Comparison of ENCODE assay signal across 8 mouse cellular contexts in genomic region chr15:82166240-82167100, GRCm38 (mm10). TPM values are rescaled to one million over a fixed set of nuclear protein-coding genes. Genes with fewer than 3 reads are reported as not detected.
A peak's percentile ranks its signal among the peaks of the same experiment; 100 is the strongest.
DNase-seq lines count a peak whose midpoint lies in the region; ATAC-seq and TF ChIP-seq lines count a peak whose summit lies in the region.

No protein-coding gene starts in this region.

- DNase-seq in neural tube, embryonic 11.5 days (ENCODE audit: low spot score) = no peak
- DNase-seq in neural tube, embryonic 10.5 days (ENCODE audit: extremely low spot score, low spot score) = no peak
- DNase-seq in embryonic facial prominence, embryonic 14.5 days (ENCODE audit: low spot score) = peak; percentile 49
- DNase-seq in kidney, postnatal 0 days (ENCODE audit: low spot score) = no peak
- DNase-seq in ovary, postnatal 10 days (ENCODE audit: low spot score) = no peak
- DNase-seq in right cerebral cortex, postnatal 36 days (ENCODE audit: low spot score in 2 of 2) = no peak
- DNase-seq in MN1 (ENCODE audit: low spot score) = no peak

- H3K4me3 ChIP-seq in neural tube, embryonic 11.5 days (ENCODE audit: low read depth, low read length) = no peak overlapping the region
- H3K4me3 ChIP-seq in embryonic facial prominence, embryonic 14.5 days (ENCODE audit: low read depth, low read length) = no peak overlapping the region
- no peak overlapping the region for H3K4me3 ChIP-seq in kidney, postnatal 0 days (replicated peaks; ENCODE audit: low read depth, low read length)
- H3K4me3 ChIP-seq in midbrain, embryonic 16.5 days (ENCODE audit: low read depth, low read length) = no peak overlapping the region

- no peaks in the 10 kb centered on the region for H3K9me3 ChIP-seq in neural tube, embryonic 11.5 days (ENCODE audit: control insufficient read depth, low read length)
- H3K9me3 ChIP-seq in embryonic facial prominence, embryonic 14.5 days (ENCODE audit: control insufficient read depth, low read length) = no peaks in the 10 kb centered on the region
- H3K9me3 ChIP-seq in kidney, postnatal 0 days (replicated peaks; ENCODE audit: low read length) = no peaks in the 10 kb centered on the region
- no peaks in the 10 kb centered on the region for H3K9me3 ChIP-seq in midbrain, embryonic 16.5 days (replicated peaks; ENCODE audit: control insufficient read depth, low read length, poor library complexity, severe bottlenecking)

- H3K27ac ChIP-seq in neural tube, embryonic 11.5 days (ENCODE audit: low read depth, low read length) = peak overlapping the region; percentile 42; the same call in 1 of the 2 replicates
- peak overlapping the region; percentile 69 for H3K27ac ChIP-seq in embryonic facial prominence, embryonic 14.5 days (replicated peaks; ENCODE audit: low read depth, low read length)
- H3K27ac ChIP-seq in kidney, postnatal 0 days = peak overlapping the region; percentile 83
- no peak overlapping the region for H3K27ac ChIP-seq in midbrain, embryonic 16.5 days (ENCODE audit: low read length)

- no peak overlapping the region for H3K9ac ChIP-seq in neural tube, embryonic 11.5 days (ENCODE audit: low read length)
- 0 out of 2 replicates have a peak overlapping the region, but pooled peaks have one; percentile 6 for H3K9ac ChIP-seq in embryonic facial prominence, embryonic 14.5 days (ENCODE audit: low read depth, low read length)
- H3K9ac ChIP-seq in kidney, postnatal 0 days (ENCODE audit: low read depth, low read length) = peak overlapping the region; percentile 9
- H3K9ac ChIP-seq in midbrain, embryonic 16.5 days (ENCODE audit: low read depth, low read length) = 0 out of 2 replicates have a peak overlapping the region, but pooled peaks have one; percentile 21

- 59% methylated on average over 22 of the region's 22 CpGs for WGBS in neural tube, embryonic 11.5 days
- WGBS in embryonic facial prominence, embryonic 14.5 days = 56% methylated on average over 22 of the region's 22 CpGs
- 24% methylated on average over 22 of the region's 22 CpGs for WGBS in kidney, postnatal 0 days
- 36% methylated on average over 22 of the region's 22 CpGs for WGBS in midbrain, embryonic 16.5 days

- TF ChIP-seq CTCF in kidney, postnatal 0 days (IDR thresholded peaks at IDR 0.05; ENCODE audit: low read depth) = no peak

- no peaks in the 10 kb centered on the region for H3K27me3 ChIP-seq in neural tube, embryonic 11.5 days (ENCODE audit: control insufficient read depth, insufficient read depth, low read length)
- no peaks in the 10 kb centered on the region for H3K27me3 ChIP-seq in embryonic facial prominence, embryonic 14.5 days (replicated peaks; ENCODE audit: control insufficient read depth, insufficient read depth, low read length)
- H3K27me3 ChIP-seq in kidney, postnatal 0 days (ENCODE audit: insufficient read depth, low read length) = no peaks in the 10 kb centered on the region
- H3K27me3 ChIP-seq in midbrain, embryonic 16.5 days (ENCODE audit: control insufficient read depth, insufficient read depth, low read depth, low read length) = no peaks in the 10 kb centered on the region

- no peak for ATAC-seq in neural tube, embryonic 11.5 days (ENCODE audit: insufficient read depth, low FRiP score, low TSS enrichment)
- ATAC-seq in embryonic facial prominence, embryonic 14.5 days (ENCODE audit: low read depth) = no peak; the same call in 1 of the 2 replicates
- ATAC-seq in kidney, postnatal 0 days (replicated peaks; ENCODE audit: low FRiP score, low read depth) = peak; percentile 61
- ATAC-seq in midbrain, embryonic 16.5 days = no peak

- peaks cover 21% of the 10 kb centered on the region for H3K4me1 ChIP-seq in neural tube, embryonic 11.5 days (ENCODE audit: control insufficient read depth, insufficient read depth, low read length)
- H3K4me1 ChIP-seq in embryonic facial prominence, embryonic 14.5 days (ENCODE audit: control insufficient read depth, insufficient read depth, low read length) = peaks cover 25% of the 10 kb centered on the region
- H3K4me1 ChIP-seq in kidney, postnatal 0 days (replicated peaks; ENCODE audit: insufficient read depth, low read length) = peaks cover 34% of the 10 kb centered on the region
- peaks cover 24% of the 10 kb centered on the region for H3K4me1 ChIP-seq in midbrain, embryonic 16.5 days (ENCODE audit: control insufficient read depth, insufficient read depth, low read length)

- no peak overlapping the region for H3K4me2 ChIP-seq in neural tube, embryonic 11.5 days (ENCODE audit: low read depth)
- H3K4me2 ChIP-seq in embryonic facial prominence, embryonic 14.5 days (ENCODE audit: low read depth, low read length) = 0 out of 2 replicates have a peak overlapping the region, but pooled peaks have one; percentile 4
- peak overlapping the region; percentile 37 for H3K4me2 ChIP-seq in kidney, postnatal 0 days (ENCODE audit: low read length)
- H3K4me2 ChIP-seq in midbrain, embryonic 16.5 days (ENCODE audit: low read length) = no peak overlapping the region

- peaks cover 7% of the 10 kb centered on the region for H3K36me3 ChIP-seq in neural tube, embryonic 11.5 days (ENCODE audit: control insufficient read depth, insufficient read depth, low read length)
- peaks cover 24% of the 10 kb centered on the region for H3K36me3 ChIP-seq in embryonic facial prominence, embryonic 14.5 days (ENCODE audit: control insufficient read depth, insufficient read depth, low read length)
- H3K36me3 ChIP-seq in kidney, postnatal 0 days (ENCODE audit: insufficient read depth, low read length) = peaks cover 12% of the 10 kb centered on the region
- H3K36me3 ChIP-seq in midbrain, embryonic 16.5 days (ENCODE audit: control insufficient read depth, insufficient read depth, low read length) = peaks cover 13% of the 10 kb centered on the region

RNA-seq across cellular contexts. Expression of gene Srebf2, which starts 19.5 kb away (rescaled TPM):
- 179 and 195 TPM in 2 replicates for polyA plus RNA-seq in neural tube, embryonic 11.5 days (2014; fragmentation: Nextera tagmentation; extraction: Ambion mirVana)
- polyA plus RNA-seq in embryonic facial prominence, embryonic 14.5 days (2014; fragmentation: Nextera tagmentation; extraction: Ambion mirVana) = 99.2 and 123 TPM in 2 replicates
- polyA plus RNA-seq in kidney, postnatal 0 days (2015; fragmentation: Nextera tagmentation; extraction: Ambion mirVana) = 89.0 and 98.5 TPM in 2 replicates
- 194 and 218 TPM in 2 replicates for polyA plus RNA-seq in midbrain, embryonic 16.5 days (2015; fragmentation: Nextera tagmentation; extraction: Ambion mirVana)

RNA-seq across cellular contexts. Expression of gene Ccdc134, which starts 38.7 kb away (rescaled TPM):
- polyA plus RNA-seq in neural tube, embryonic 11.5 days (2014; fragmentation: Nextera tagmentation; extraction: Ambion mirVana) = 19.7 and 23.5 TPM in 2 replicates
- polyA plus RNA-seq in embryonic facial prominence, embryonic 14.5 days (2014; fragmentation: Nextera tagmentation; extraction: Ambion mirVana) = 29.6 and 30.2 TPM in 2 replicates
- polyA plus RNA-seq in kidney, postnatal 0 days (2015; fragmentation: Nextera tagmentation; extraction: Ambion mirVana) = 10.7 and 11.9 TPM in 2 replicates
- polyA plus RNA-seq in midbrain, embryonic 16.5 days (2015; fragmentation: Nextera tagmentation; extraction: Ambion mirVana) = 10.5 and 11.3 TPM in 2 replicates

RNA-seq across cellular contexts. Expression of gene Shisa8, which starts 46.1 kb away (rescaled TPM):
- 0.30 and 0.46 TPM in 2 replicates for polyA plus RNA-seq in neural tube, embryonic 11.5 days (2014; fragmentation: Nextera tagmentation; extraction: Ambion mirVana)
- 0.93 and 1.4 TPM in 2 replicates for polyA plus RNA-seq in embryonic facial prominence, embryonic 14.5 days (2014; fragmentation: Nextera tagmentation; extraction: Ambion mirVana)
- polyA plus RNA-seq in kidney, postnatal 0 days (2015; fragmentation: Nextera tagmentation; extraction: Ambion mirVana) = 0.66 and 0.96 TPM in 2 replicates
- 0.77 and 1.0 TPM in 2 replicates for polyA plus RNA-seq in midbrain, embryonic 16.5 days (2015; fragmentation: Nextera tagmentation; extraction: Ambion mirVana)

RNA-seq across cellular contexts. Expression of gene Tnfrsf13c, which starts 57.7 kb away (rescaled TPM):
- 0.23 and 0.57 TPM in 2 replicates for polyA plus RNA-seq in neural tube, embryonic 11.5 days (2014; fragmentation: Nextera tagmentation; extraction: Ambion mirVana)
- polyA plus RNA-seq in embryonic facial prominence, embryonic 14.5 days (2014; fragmentation: Nextera tagmentation; extraction: Ambion mirVana) = 0.17 and 0.40 TPM in 2 replicates
- polyA plus RNA-seq in kidney, postnatal 0 days (2015; fragmentation: Nextera tagmentation; extraction: Ambion mirVana) = 0.09 TPM in 1 of 2 replicates, not detected in the other
- 0.14 TPM in 1 of 2 replicates, not detected in the other for polyA plus RNA-seq in midbrain, embryonic 16.5 days (2015; fragmentation: Nextera tagmentation; extraction: Ambion mirVana)

Comparison
In these comparisons a context has a peak if more than half of its experiments do, and no peak if none do; other contexts are left out.
1. H3K4me2 ChIP-seq: peak in embryonic facial prominence, embryonic 14.5 days (single experiment) and kidney, postnatal 0 days (single experiment); none in neural tube, embryonic 11.5 days (single experiment) and midbrain, embryonic 16.5 days (single experiment).